Mouse (Mus musculus): ENCODE measurements around the gene Smg8. TPM values are rescaled to one million over a fixed set of nuclear protein-coding genes. Genes with fewer than 3 reads are reported as not detected.

The Smg8 gene
- polyA plus RNA-seq, 1 experiment from 2014 or later = 19.7 TPM

MicroRNAs within 50 kb of the gene (microRNA counts, 519-probe panel; counts per million panel counts)
- microRNA mmu-miR-301a = 3,712 counts per million, percentile 86 among the panel's probes with 10 or more counts

Small RNA genes within 50 kb of the gene (microRNA-seq; reads per million reads assigned to microRNA genes)
- gene Mir301 (ENCODE audit: borderline number of aligned reads) = 1,209 reads per million, percentile 77 among the genes with 10 or more reads in this experiment

Other genes starting within 250 kb of the Smg8 start
- 7.8 and 8.6 TPM in 2 replicates for gene Ypel2, start 93.1 kb downstream of the Smg8 start, polyA plus RNA-seq (2014; fragmentation: Nextera tagmentation; extraction: Ambion mirVana)
- 20.3 and 22.8 TPM in 2 replicates for gene Gdpd1, start 12.7 kb downstream of the Smg8 start, polyA plus RNA-seq (2014; fragmentation: Nextera tagmentation; extraction: Ambion mirVana)
- gene Prr11, start 21.9 kb upstream of the Smg8 start, polyA plus RNA-seq (2014; fragmentation: Nextera tagmentation; extraction: Ambion mirVana) = 9.9 and 10.0 TPM in 2 replicates
- gene Ska2, start 22.5 kb upstream of the Smg8 start, polyA plus RNA-seq (2014; fragmentation: Nextera tagmentation; extraction: Ambion mirVana) = 44.0 and 46.1 TPM in 2 replicates
- 27.6 and 29.4 TPM in 2 replicates for gene Trim37, start 40.3 kb upstream of the Smg8 start, polyA plus RNA-seq (2014; fragmentation: Nextera tagmentation; extraction: Ambion mirVana)